Mouse (Mus musculus) neural tube, embryonic 13.5 days (tissue): ENCODE data around the gene Taf1c. TPM values are rescaled to one million over a fixed set of nuclear protein-coding genes. Genes with fewer than 3 reads are reported as not detected.
A peak's percentile ranks its signal among the peaks of the same experiment; 100 is the strongest.

Source experiments
- ATAC-seq: fragments of 200-750 bp; cut with Nextera tagmentation; 2 replicates; pipeline ENCODE4 v1.8.0; 2017; ENCODE audit warnings: low read depth, mild to moderate bottlenecking, moderate TSS enrichment, moderate library complexity
- H3K27ac ChIP-seq: fragments of 300-500 bp; sonication (generic); replicated peaks from 2 replicates; pipeline ENCODE4 v1.5.1; 2015; ENCODE audit warnings: moderate library complexity, mild to moderate bottlenecking, inconsistent platforms
- H3K27me3 ChIP-seq: fragments of 300-500 bp; sonication (generic); 2 replicates; pipeline ENCODE4 v1.6.1; 2015; ENCODE audit warnings: mild to moderate bottlenecking, inconsistent platforms
- H3K36me3 ChIP-seq: fragments of 300-500 bp; sonication (generic); 2 replicates; pipeline ENCODE4 v1.6.1; 2015; ENCODE audit warnings: mild to moderate bottlenecking, inconsistent platforms
- H3K4me1 ChIP-seq: fragments of 300-500 bp; sonication (generic); replicated peaks from 2 replicates; pipeline ENCODE4 v1.6.1; 2015; ENCODE audit warnings: inconsistent platforms
- H3K4me2 ChIP-seq: fragments of 300-500 bp; sonication (generic); 2 replicates; pipeline ENCODE4 v1.6.1; 2015; ENCODE audit warnings: inconsistent platforms, mild to moderate bottlenecking, moderate library complexity
- H3K4me3 ChIP-seq: fragments of 300-500 bp; sonication (generic); 2 replicates; pipeline ENCODE4 v1.5.1; 2015; ENCODE audit warnings: mild to moderate bottlenecking, inconsistent platforms
- H3K9ac ChIP-seq: fragments of 300-500 bp; sonication (generic); 2 replicates; pipeline ENCODE4 v1.6.1; 2015; ENCODE audit warnings: moderate library complexity, mild to moderate bottlenecking, inconsistent platforms
- H3K9me3 ChIP-seq: fragments of 300-500 bp; sonication (generic); 2 replicates; pipeline ENCODE4 v1.6.1; 2016; ENCODE audit warnings: inconsistent platforms
- WGBS: fragments of 180-500 bp; shearing (Covaris S2); methylation state at CpG from one replicate; pipeline ENCODE4 v1.1.7; 2015; 5-methylcytosine and 5-hydroxymethylcytosine counted together
- polyA plus RNA-seq: library from polyadenylated mRNA; unstranded; fragments of >200 nt; fragmentation: Nextera tagmentation; extraction: Ambion mirVana; gene quantifications from 2 replicates; pipeline ENCODE4 v1.2.1, GENCODE M21; 2015

Taf1c gene
- polyA plus RNA-seq, 1 experiment from 2014 or later: 14.7 TPM

DNA sequence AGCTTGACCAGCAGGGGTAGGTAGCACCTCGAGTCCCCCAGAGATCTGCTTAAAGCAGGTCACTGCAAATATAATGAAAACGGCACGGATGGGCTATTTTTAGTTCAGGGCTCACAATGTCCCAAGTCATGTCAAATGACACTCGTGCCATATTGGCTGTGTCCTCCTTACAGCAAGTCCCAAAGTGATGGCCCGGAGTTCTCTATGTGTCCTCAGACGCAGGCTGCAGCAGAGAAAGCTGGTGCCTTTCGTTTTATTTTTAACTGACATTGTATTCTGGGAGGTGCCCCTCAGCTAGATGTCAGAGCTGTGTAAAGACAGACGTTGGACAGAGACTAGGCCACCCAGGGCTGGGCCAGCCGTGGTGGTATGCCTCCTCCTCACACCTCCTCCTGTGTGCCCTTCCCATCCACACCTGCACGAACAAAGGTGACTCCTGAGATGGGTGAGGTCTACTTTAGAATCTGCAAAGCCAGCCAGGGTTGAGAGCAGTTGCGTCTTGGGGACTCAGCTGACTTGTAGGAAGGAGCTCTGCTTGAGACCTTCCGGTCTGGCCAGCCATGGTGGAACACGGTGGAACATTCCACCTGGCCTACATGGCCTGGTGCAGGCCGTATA lies 15.9 kb upstream of the Taf1c start:
- Histone ChIP-seq H3K27ac (no peak overlapping the region), H3K9me3 (no peaks in the 10 kb centered on the region), H3K4me3 (no peak overlapping the region), H3K36me3 (no peaks in the 10 kb centered on the region), H3K9ac (no peak overlapping the region), H3K27me3 (no peaks in the 10 kb centered on the region), H3K4me2 (no peak overlapping the region), H3K4me1 (no peaks in the 10 kb centered on the region)
- ATAC-seq: no peak
- 88% methylated on average over 14 of the region's 14 CpGs for WGBS

DNA sequence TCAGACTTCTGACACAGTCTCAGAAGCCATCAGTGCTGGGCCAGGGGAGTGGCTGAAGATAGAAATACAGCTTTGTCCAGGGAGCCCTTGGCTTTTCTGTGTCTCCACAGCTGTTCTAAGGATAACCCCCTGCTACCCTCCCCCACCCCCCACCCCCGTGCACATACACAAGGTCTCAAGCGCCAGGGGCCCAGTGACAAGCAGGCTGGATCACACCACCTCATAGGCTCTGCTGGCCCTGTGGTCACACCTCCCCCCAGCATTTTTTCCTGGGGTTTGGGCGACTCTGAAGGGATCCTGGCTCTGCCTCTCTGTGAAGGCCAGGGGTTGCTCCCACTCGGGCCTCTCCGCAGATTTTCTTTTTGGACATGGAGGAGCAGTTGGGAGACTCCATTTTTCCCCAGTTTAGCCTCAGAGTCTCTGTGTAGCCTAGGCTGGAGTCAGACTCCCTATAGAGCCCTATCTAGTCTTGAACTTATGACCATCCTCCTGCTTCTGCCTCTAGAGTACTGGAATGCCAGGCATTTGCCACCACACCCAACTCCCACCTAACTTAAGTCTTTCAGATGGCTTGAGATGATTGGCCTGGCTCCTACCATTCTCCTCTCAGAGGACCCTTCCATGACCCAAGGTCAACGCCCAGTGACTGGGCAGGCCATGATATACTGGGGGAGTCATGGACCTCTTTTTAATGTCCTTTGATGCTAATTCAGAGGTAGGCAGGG lies 15.3 kb upstream of the Taf1c start:
- ATAC-seq: no peak
- no peaks in the 10 kb centered on the region for H3K9me3 ChIP-seq
- no peaks in the 10 kb centered on the region for H3K4me1 ChIP-seq
- H3K4me3 ChIP-seq: no peak overlapping the region
- H3K27ac ChIP-seq: no peak overlapping the region
- 76% methylated on average over 6 of the region's 6 CpGs for WGBS
- no peak overlapping the region for H3K9ac ChIP-seq
- no peak overlapping the region for H3K4me2 ChIP-seq
- H3K36me3 ChIP-seq: no peaks in the 10 kb centered on the region
- no peaks in the 10 kb centered on the region for H3K27me3 ChIP-seq

DNA sequence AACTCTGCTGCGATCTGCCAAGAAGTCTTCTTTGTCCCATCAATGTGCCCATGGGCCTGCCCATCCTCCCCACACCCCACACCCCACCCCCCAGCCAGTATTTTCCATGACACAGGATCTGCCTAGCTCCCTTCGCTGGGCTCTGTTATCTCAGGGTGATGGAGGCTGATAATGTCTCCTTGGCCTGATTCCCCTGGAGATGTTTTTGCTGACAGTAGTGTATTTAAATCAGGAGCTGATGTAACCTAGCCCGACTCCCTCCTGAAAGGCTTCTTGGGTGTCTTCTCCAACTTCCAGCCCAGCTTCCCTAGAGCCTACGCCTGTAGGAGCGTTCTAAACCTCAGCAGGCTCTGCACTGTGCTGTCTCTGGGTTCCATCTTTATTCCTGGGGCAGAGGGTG lies 13.9 kb upstream of the Taf1c start:
- no peak overlapping the region for H3K9ac ChIP-seq
- H3K4me3 ChIP-seq: no peak overlapping the region
- H3K27me3 ChIP-seq: no peaks in the 10 kb centered on the region
- H3K4me1 ChIP-seq: no peaks in the 10 kb centered on the region
- no peak for ATAC-seq
- H3K9me3 ChIP-seq: no peaks in the 10 kb centered on the region
- no peak overlapping the region for H3K27ac ChIP-seq
- H3K36me3 ChIP-seq: no peaks in the 10 kb centered on the region
- no peak overlapping the region for H3K4me2 ChIP-seq
- WGBS: 77% methylated on average over 5 of the region's 5 CpGs

DNA sequence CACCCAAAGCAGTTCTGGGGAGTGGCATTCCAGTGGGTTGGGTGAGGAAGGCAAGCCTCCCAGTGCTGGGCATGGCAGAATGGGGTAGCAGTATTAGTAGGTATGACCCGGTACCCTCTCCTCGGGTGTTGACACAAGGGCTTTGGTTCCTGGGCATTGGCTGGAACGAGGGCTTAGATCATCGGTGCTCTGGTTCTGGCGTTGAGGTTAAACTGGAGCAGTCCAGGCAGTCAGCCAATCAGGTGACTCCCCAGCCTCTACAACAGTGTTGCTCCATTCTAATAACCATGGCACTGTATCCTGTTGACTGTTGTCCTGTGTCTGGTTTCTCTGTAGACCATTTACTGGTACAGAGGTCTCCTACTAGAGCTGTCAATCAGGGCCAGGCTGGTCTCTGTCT lies 12.6 kb upstream of the Taf1c start:
- H3K27me3 ChIP-seq: no peaks in the 10 kb centered on the region
- H3K4me3 ChIP-seq: no peak overlapping the region
- no peak overlapping the region for H3K9ac ChIP-seq
- H3K36me3 ChIP-seq: no peaks in the 10 kb centered on the region
- no peaks in the 10 kb centered on the region for H3K9me3 ChIP-seq
- H3K4me1 ChIP-seq: no peaks in the 10 kb centered on the region
- H3K27ac ChIP-seq: no peak overlapping the region
- no peak overlapping the region for H3K4me2 ChIP-seq
- 94% methylated on average over 5 of the region's 5 CpGs for WGBS
- no peak for ATAC-seq

DNA sequence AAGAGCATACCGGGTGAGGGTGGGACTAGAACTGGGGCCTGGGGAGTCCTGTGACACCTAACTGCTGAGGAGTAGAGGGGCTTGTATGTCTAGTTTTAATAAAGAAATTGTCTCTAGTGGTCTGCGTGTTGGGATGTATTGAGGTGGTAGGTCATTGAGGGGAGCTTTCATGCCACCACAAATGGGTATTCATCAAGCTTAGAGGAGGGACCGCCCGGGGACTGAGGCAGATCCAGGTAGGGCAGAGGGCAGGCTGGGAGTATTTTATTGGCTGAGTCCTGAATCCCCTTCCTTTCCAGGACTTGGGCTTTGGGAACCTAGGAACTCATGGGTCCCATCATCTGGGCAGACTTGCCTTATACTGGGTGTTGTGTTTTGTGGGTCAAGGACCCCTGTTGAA lies 11.8 kb upstream of the Taf1c start:
- Histone ChIP-seq H3K9me3 (no peaks in the 10 kb centered on the region), H3K9ac (no peak overlapping the region), H3K36me3 (no peaks in the 10 kb centered on the region), H3K27me3 (no peaks in the 10 kb centered on the region), H3K27ac (no peak overlapping the region), H3K4me1 (no peaks in the 10 kb centered on the region), H3K4me2 (no peak overlapping the region), H3K4me3 (no peak overlapping the region)
- ATAC-seq: no peak
- WGBS: 93% methylated on average over 4 of the region's 4 CpGs

DNA sequence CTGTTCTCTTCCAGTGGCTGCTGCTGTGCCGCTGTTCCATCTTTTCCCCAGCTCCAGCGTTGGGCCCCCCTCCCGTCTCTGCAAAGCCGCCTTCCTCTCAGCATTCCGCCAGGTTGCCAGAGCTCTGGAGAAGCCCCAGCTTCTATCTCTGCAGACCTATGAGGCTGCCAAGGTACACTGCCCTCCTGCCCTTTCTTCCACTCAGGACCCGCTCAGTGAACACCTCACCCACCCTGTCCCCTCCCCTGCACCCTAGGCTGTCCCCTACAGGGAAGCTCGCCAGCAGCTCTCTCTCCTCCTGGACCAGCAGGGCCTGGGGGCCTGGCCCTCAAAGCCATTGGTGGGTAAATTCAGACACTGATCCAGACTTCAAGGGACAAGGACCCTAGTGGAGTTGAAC lies 11.3 kb upstream of the Taf1c start:
- Histone ChIP-seq H3K9me3 (no peaks in the 10 kb centered on the region), H3K27me3 (no peaks in the 10 kb centered on the region), H3K36me3 (no peaks in the 10 kb centered on the region), H3K27ac (no peak overlapping the region), H3K4me2 (no peak overlapping the region), H3K4me3 (no peak overlapping the region), H3K9ac (no peak overlapping the region), H3K4me1 (no peaks in the 10 kb centered on the region)
- WGBS: 73% methylated on average over 7 of the region's 7 CpGs
- no peak for ATAC-seq

DNA sequence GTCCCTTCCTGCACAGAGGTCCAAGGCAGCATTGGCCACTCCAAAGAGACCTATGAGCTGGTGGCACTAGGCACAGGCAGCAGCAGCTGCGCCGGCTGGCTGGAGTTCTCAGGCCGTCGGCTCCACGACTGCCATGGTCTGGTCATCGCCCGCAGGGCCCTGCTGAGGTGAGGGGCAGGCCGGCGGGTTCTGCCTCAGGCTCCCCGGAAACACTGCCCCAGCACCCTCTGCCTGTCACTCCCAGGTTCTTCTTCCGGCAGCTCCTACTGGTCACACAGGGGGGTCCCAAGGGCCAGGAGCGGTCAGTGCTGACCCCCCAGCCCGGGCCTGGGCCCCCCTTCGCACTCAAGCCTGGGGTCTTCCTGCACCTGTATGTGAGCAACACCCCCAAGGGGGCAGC lies 10.1 kb upstream of the Taf1c start:
- no peak for ATAC-seq
- Histone ChIP-seq H3K36me3 (no peaks in the 10 kb centered on the region), H3K9ac (no peak overlapping the region), H3K4me1 (no peaks in the 10 kb centered on the region), H3K4me2 (no peak overlapping the region), H3K4me3 (no peak overlapping the region), H3K27me3 (no peaks in the 10 kb centered on the region), H3K27ac (no peak overlapping the region), H3K9me3 (no peaks in the 10 kb centered on the region)
- 82% methylated on average over 14 of the region's 14 CpGs for WGBS

DNA sequence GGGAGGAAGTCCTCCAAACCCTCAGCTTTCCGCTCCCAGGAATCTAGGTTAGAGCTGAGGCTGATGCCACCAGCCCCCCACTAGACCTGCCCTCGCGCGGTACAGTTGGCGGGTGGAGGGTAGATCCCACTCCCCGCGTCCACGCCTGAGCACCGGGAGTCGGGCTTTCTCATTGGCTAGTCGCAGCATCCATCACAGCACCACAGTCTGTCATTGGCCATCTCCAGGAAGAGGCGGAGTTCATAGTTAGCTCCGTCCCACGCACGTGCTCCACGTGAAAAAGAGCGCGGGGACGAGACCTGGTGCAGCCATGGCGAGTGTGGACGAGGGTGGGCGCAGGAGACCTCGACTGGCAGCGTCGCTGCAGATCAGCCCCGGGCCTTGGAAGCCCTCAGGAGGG lies 7.4 kb upstream of the Taf1c start, which contains the start of gene Adad2:
TSS of gene Adad2 (plus strand) at position 277 of the 400 bp plus-strand sequence.
- no peaks in the 10 kb centered on the region for H3K36me3 ChIP-seq
- ATAC-seq: no peak
- H3K9me3 ChIP-seq: peaks cover 6% of the 10 kb centered on the region
- no peak within 1 kb of the TSS for H3K4me3 ChIP-seq
- no peaks in the 10 kb centered on the region for H3K4me1 ChIP-seq
- H3K27me3 ChIP-seq: no peaks in the 10 kb centered on the region
- no peak within 1 kb of the TSS for H3K4me2 ChIP-seq
- H3K9ac ChIP-seq: no peak within 1 kb of the TSS
- 84% methylated on average over 26 of the region's 26 CpGs for WGBS
- H3K27ac ChIP-seq: no peak within 1 kb of the TSS

DNA sequence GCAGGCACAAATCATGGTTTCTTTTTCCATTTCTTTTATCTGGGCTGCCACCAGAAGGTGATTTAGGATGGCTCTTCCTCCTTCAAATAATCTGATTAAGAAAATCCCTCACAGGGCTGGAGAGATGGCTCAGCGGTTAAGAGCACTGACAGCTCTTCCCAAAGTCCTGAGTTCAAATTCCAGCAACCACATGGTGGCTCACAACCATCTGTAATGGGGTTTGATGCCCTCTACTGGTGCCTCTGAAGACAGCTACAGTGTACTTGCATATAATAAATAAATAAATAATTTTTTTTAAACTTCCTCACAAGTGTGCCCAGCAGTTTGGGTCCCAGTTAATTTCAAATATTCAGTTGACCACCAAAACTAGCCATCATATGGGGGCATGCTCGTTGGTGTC lies 1.2 kb upstream of the Taf1c start:
- peaks cover 11% of the 10 kb centered on the region for H3K4me1 ChIP-seq
- WGBS: 88% methylated on average over 2 of the region's 2 CpGs
- H3K4me2 ChIP-seq: no peak overlapping the region
- no peak overlapping the region for H3K4me3 ChIP-seq
- H3K27ac ChIP-seq: no peak overlapping the region
- no peak overlapping the region for H3K9ac ChIP-seq
- no peaks in the 10 kb centered on the region for H3K27me3 ChIP-seq
- peaks cover 16% of the 10 kb centered on the region for H3K36me3 ChIP-seq
- H3K9me3 ChIP-seq: peaks cover 6% of the 10 kb centered on the region
- no peak for ATAC-seq

DNA sequence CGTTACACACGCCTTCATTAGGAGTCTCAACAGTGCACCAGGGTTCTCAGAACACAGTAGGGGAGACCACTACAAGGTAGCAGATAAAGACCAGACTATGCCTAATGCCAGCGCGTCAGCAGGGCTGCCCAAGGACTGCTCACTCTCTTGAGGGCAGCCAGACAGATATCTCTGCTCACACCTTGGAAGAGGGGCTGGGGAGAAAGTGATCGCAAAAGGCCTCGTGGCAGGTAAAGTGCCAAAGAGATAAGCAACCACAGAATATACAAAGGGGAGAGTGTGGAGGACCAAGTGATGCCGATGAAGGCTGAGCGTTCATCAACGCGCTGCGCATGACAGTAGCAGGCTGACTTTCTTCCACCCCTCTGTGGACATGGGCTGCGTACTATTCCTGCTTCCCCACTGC lies 621 bp downstream of the Taf1c start:
- Histone ChIP-seq H3K27ac (no peak overlapping the region), H3K4me2 (peak overlapping the region; percentile 67), H3K36me3 (peaks cover 34% of the 10 kb centered on the region), H3K27me3 (no peaks in the 10 kb centered on the region), H3K4me3 (peak overlapping the region; percentile 70), H3K9ac (peak overlapping the region; percentile 80), H3K4me1 (peaks cover 11% of the 10 kb centered on the region), H3K9me3 (peaks cover 6% of the 10 kb centered on the region)
- 0 out of 2 replicates have a peak, but pooled peaks have one; percentile 23 for ATAC-seq
- WGBS: 44% methylated on average over 12 of the region's 12 CpGs

DNA sequence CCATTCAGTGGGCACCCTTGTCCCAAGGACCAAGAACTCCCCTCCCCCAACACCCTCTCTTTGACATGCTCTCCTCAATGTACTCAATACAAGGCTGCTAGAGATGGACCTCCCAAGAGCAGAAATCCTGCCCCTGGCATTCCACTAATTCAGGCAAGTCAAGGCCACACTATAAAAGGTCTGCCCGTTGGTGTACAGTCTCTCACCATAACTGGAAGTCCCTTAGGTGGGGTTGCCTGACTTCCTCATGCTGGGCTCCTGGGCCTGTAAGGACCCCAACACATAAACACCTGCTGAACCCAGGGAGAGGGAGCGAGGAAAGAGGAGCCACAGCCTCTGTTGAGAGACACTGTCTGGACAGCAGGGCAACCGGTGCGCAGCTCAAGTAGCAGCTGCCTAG lies 1.3 kb downstream of the Taf1c start:
- 91% methylated on average over 4 of the region's 4 CpGs for WGBS
- Histone ChIP-seq H3K4me2 (peak overlapping the region; percentile 67), H3K4me3 (peak overlapping the region; percentile 70; the same call in 1 of the 2 replicates), H3K27me3 (no peaks in the 10 kb centered on the region), H3K9me3 (0 out of 2 replicates have a peak, but pooled peaks cover under 1% of the 10 kb centered on the region), H3K27ac (no peak overlapping the region), H3K36me3 (peaks cover 40% of the 10 kb centered on the region), H3K4me1 (peaks cover 11% of the 10 kb centered on the region), H3K9ac (peak overlapping the region; percentile 80)
- no peak for ATAC-seq

DNA sequence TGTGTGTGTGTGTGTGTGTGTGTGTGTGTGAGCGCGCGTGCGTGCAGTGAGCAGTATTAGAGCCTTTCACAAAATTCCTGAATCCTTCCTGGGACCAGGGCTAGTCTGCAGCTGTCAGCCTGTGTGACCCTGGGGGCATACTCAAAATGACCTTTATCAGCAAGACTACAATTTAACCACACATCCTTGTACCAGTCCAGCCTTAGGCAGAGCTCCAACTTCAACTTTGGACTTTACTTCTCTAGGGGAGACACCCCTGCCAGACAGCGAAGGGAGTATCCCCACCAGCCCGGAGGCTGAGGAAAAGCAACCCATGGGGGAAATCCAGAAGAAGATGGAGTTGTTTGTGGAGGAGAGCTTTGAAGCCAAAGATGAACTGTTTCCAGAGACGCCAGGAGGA lies 13.6 kb downstream of the Taf1c start:
- WGBS: 93% methylated on average over 7 of the region's 7 CpGs
- H3K27me3 ChIP-seq: no peaks in the 10 kb centered on the region
- H3K9me3 ChIP-seq: no peaks in the 10 kb centered on the region
- H3K4me2 ChIP-seq: no peak overlapping the region
- H3K27ac ChIP-seq: no peak overlapping the region
- ATAC-seq: no peak
- H3K4me1 ChIP-seq: peaks cover 8% of the 10 kb centered on the region; the same call in 1 of the 2 replicates
- H3K36me3 ChIP-seq: peaks cover 6% of the 10 kb centered on the region
- H3K4me3 ChIP-seq: no peak overlapping the region
- no peak overlapping the region for H3K9ac ChIP-seq

DNA sequence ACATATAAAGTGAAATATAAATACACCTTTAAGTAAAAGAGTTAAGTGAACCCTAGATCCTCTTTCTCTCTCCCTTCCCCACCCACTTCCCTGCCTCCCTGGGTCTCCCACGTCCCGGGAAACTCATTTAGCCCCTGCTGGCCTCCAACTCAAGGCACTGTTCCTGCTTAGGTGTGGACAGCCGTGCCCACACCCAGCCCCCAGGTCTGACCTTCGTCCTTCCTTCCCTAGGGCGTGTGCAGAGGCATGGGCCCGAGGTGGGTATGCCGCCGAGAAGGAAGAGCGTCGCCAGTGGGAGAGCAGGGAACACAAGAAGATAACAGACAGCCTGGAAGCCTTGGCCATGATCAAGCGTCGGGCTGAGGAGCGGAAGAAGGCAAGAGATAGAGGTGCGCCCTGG lies 14.7 kb downstream of the Taf1c start:
- peaks cover 11% of the 10 kb centered on the region for H3K4me1 ChIP-seq
- H3K27me3 ChIP-seq: no peaks in the 10 kb centered on the region
- no peak overlapping the region for H3K9ac ChIP-seq
- 84% methylated on average over 14 of the region's 14 CpGs for WGBS
- no peaks in the 10 kb centered on the region for H3K9me3 ChIP-seq
- H3K4me3 ChIP-seq: no peak overlapping the region
- no peak overlapping the region for H3K4me2 ChIP-seq
- no peak overlapping the region for H3K27ac ChIP-seq
- ATAC-seq: no peak
- no peaks in the 10 kb centered on the region for H3K36me3 ChIP-seq
